Mouse (Mus musculus): ENCODE results near the gene Trappc1.

DNA sequence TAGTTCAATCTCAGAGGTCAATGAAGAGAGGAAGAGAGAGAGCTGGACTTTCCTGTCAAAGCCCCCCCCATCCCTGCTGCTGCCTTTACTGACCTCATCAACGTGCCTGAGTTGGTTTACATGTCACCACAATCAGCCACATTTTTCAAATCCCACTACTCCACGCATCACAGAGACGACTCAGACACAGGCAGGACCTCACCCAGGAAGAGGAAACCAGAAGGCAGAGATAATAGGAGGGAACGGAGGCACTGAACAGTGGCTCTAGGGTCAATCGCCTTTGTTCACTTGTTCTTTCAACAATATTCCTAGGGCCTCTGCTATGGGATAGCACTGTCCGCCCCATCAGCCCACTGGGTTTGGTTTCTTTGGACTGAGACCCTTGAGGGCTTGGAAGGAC is 3.9 kb downstream of the Trappc1 start:
- TF ChIP-seq CTCF (conservative IDR thresholded peaks at IDR 0.05; ENCODE audit: insufficient read depth, insufficient read length, low read depth, low read length), result no peak
- no peak for TF ChIP-seq POLR2A (IDR thresholded peaks at IDR 0.05; ENCODE audit: low read depth, low read length)

Data from kidney, adult 2 months (tissue).